Mouse (Mus musculus): ENCODE measurements around the gene Tmem255a. TPM values are rescaled to one million over a fixed set of nuclear protein-coding genes. Genes with fewer than 3 reads are reported as not detected.

Tmem255a gene
- 0.24 TPM for polyA plus RNA-seq (2014; fragmentation: Illumina TruSeq; extraction: RNeasy Lipid Tissue Mini Kit (QIAGEN cat#74804); ENCODE audit: low read depth, low replicate concordance)

GRCm38 (mm10) chrX:38251851-38252571 lies at the start of gene Tmem255a:
Gene Tmem255a (minus strand): TSS chrX:38252439.

GRCm38 (mm10) chrX:38189552-38190457 lies 62.4 kb downstream of the Tmem255a start, which contains the start of gene Zbtb33:
Gene Zbtb33 (plus strand): TSS chrX:38189793.

Other genes with a start within 250 kb of the Tmem255a start
- gene Btg1-ps1, start 233.6 kb downstream of the Tmem255a start, polyA plus RNA-seq (2014; fragmentation: Illumina TruSeq; extraction: RNeasy Lipid Tissue Mini Kit (QIAGEN cat#74804); ENCODE audit: low read depth, low replicate concordance): not detected
- not detected for gene Btg1-ps2, start 209.3 kb downstream of the Tmem255a start, polyA plus RNA-seq (2014; fragmentation: Illumina TruSeq; extraction: RNeasy Lipid Tissue Mini Kit (QIAGEN cat#74804); ENCODE audit: low read depth, low replicate concordance)
- gene Rhox10, start 186.0 kb downstream of the Tmem255a start, polyA plus RNA-seq (2014; fragmentation: Illumina TruSeq; extraction: RNeasy Lipid Tissue Mini Kit (QIAGEN cat#74804); ENCODE audit: low read depth, low replicate concordance): not detected
- not detected for gene Rhox11, start 167.3 kb downstream of the Tmem255a start, polyA plus RNA-seq (2014; fragmentation: Illumina TruSeq; extraction: RNeasy Lipid Tissue Mini Kit (QIAGEN cat#74804); ENCODE audit: low read depth, low replicate concordance)
- gene Rhox12, start 141.5 kb downstream of the Tmem255a start, polyA plus RNA-seq (2014; fragmentation: Illumina TruSeq; extraction: RNeasy Lipid Tissue Mini Kit (QIAGEN cat#74804); ENCODE audit: low read depth, low replicate concordance): not detected
- gene Rhox13, start 131.2 kb downstream of the Tmem255a start, polyA plus RNA-seq (2014; fragmentation: Illumina TruSeq; extraction: RNeasy Lipid Tissue Mini Kit (QIAGEN cat#74804); ENCODE audit: low read depth, low replicate concordance): not detected
- 54.5 TPM for gene Zbtb33, start 62.6 kb downstream of the Tmem255a start, polyA plus RNA-seq (2014; fragmentation: Illumina TruSeq; extraction: RNeasy Lipid Tissue Mini Kit (QIAGEN cat#74804); ENCODE audit: low read depth, low replicate concordance)
- not detected for gene Atp1b4, start 63.7 kb upstream of the Tmem255a start, polyA plus RNA-seq (2014; fragmentation: Illumina TruSeq; extraction: RNeasy Lipid Tissue Mini Kit (QIAGEN cat#74804); ENCODE audit: low read depth, low replicate concordance)
- gene Lamp2, start 204.0 kb upstream of the Tmem255a start, polyA plus RNA-seq (2014; fragmentation: Illumina TruSeq; extraction: RNeasy Lipid Tissue Mini Kit (QIAGEN cat#74804); ENCODE audit: low read depth, low replicate concordance): 2,030 TPM

Measured in kidney, adult 10 weeks (tissue).